Mouse (Mus musculus) liver, adult 2 months (tissue): ENCODE measurements around the gene Tinag.

Experiments
- CTCF ChIP-seq: fragments of 200-500 bp; IDR thresholded peaks from 2 replicates; pipeline ENCODE4 v1.5.1; 2011; ENCODE audit warnings: low read depth, low read length, control low read depth
- POLR2A ChIP-seq: fragments of 200-500 bp; IDR thresholded peaks from 2 replicates; pipeline ENCODE4 v1.6.1; 2011; ENCODE audit warnings: low read length, control low read depth; ENCODE audit not compliant: insufficient read depth; ENCODE audit errors: extremely low read depth

DNA sequence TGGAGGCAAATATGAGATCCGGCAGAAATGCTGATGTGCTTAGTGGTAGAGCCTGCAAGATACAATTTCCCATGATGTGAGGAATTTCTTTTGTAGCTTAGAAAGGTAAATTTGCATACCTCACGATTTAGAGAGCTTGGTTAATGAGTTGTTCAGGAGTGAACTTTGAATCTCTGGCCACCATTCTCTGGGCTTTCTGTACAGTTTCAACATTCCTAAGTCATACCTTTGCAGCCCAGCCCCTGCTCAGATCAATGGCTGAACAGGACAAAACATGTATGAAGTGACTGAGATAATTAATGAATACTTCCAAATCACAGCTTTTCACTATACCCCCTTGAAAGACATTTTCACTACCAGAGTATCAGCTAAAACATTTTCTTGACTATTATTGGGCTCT is 26.1 kb upstream of the Tinag start:
- TF ChIP-seq POLR2A (no peak), CTCF (no peak)
